Mouse (Mus musculus): ENCODE data around the gene Parl.

DNA sequence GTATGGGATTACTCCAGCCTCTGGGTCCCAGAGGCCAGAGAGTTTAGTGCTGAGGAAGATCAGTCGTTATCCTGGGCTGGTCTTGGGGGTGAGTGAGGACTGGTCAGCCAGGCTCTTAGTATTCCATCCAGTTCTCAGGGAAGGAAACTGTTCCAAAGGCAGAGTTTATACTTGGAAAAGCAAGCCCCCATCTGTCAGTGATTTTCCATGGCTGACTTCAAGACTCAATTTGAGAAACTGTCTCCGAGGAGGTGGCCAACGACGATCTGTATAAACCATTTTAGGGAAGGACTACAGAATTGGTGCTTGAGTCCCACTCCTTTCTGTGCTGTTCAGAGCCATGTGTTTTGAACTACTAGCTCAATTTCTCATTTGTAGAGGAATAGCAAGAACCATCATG, 63.5 kb downstream of the Parl start:
- TF ChIP-seq CTCF (IDR thresholded peaks at IDR 0.05; ENCODE audit: low read depth, low read length): no peak
- TF ChIP-seq EP300 (IDR thresholded peaks at IDR 0.05; ENCODE audit: insufficient read depth, low read depth, low read length): no peak
- no peak for TF ChIP-seq POLR2A (IDR thresholded peaks at IDR 0.05; ENCODE audit: insufficient read depth, low read length)

Measured in ES-Bruce4 (cell line).